Mouse (Mus musculus) cerebellum, adult 2 months (tissue): ENCODE results near the gene Olfr516.
A peak's percentile ranks its signal among the peaks of the same experiment; 100 is the strongest.
"Not testable (repeated sequence)": the region's sequence is repeated elsewhere in the genome, so short reads cannot be mapped to it uniquely, and the experiment has no call there.

ENCODE experiments used
- CTCF ChIP-seq: fragments of 200-500 bp; IDR thresholded peaks from 2 replicates; pipeline ENCODE4 v1.5.1; 2011; ENCODE audit warnings: low read depth, mild to moderate bottlenecking, control low read depth, low read length, moderate library complexity, borderline replicate concordance; ENCODE audit not compliant: insufficient read depth
- POLR2A ChIP-seq: fragments of 200-500 bp; IDR thresholded peaks from 2 replicates; pipeline ENCODE4 v1.6.1; 2011; ENCODE audit warnings: low read length, control low read depth, borderline replicate concordance; ENCODE audit not compliant: insufficient read depth

- not testable (repeated sequence) for TF ChIP-seq POLR2A
- TF ChIP-seq CTCF: peak; percentile 47; the same call in 1 of the 2 replicates
Observed at GRCm38 (mm10) chr7:108814593-108815215, 35.6 kb downstream of the Olfr516 start.
